Mouse (Mus musculus): ENCODE results near the gene Psmc3. TPM values are rescaled to one million over a fixed set of nuclear protein-coding genes. Genes with fewer than 3 reads are reported as not detected.

Gene Psmc3
- polyA plus RNA-seq, 1 experiment from 2014 or later: 394 TPM

DNA sequence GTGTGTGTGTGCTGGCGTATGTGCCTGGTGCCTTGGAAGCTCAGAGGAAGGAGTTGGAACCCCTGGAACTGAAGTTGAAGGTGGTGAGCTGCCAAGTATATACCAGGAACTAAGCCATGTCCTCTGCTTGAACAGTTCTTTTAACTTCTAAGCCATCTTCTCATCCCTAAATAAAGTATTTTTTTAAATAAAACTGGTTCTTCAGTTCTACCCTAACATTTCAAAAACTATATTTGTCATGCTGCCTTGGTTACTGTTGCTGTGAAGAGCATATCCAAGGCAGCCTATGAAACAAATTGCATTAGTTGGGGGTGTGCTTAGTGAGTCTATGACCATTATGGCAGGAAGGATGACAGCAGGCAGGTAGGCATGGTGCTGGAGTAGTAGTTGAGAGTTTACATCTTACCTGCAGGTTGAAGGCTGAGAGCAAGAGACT lies 28.7 kb upstream of the Psmc3 start:
- H3K9me3 ChIP-seq (ENCODE audit: control insufficient read depth, low read length): no peaks in the 10 kb centered on the region
- WGBS: 90% methylated on average over 1 of the region's 1 CpGs
- no peak for DNase-seq (ENCODE audit: low spot score)

DNA sequence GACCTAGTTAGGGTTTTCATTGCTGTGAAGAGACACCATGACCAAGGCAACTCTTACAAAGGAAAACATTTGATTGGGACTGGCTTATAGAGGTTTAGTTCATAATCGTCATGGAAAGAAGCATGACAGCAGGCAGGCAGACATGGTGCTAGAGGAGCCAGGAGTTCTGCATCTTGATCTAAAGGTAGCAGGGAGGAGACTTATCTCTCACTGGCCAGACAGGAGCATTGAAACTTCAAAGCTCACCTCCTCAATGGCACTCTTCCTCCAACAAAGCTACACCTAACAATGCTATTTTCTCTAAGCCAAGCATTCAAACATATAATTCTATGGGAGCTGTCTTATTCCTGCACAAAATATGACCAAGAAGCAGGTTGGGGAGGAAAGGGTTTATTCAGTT lies 27.3 kb upstream of the Psmc3 start:
- H3K4me3 ChIP-seq (ENCODE audit: low read depth, low read length): no peak overlapping the region
- H3K27me3 ChIP-seq (ENCODE audit: control insufficient read depth, insufficient read depth, low read length): no peaks in the 10 kb centered on the region
- H3K4me1 ChIP-seq (replicated peaks; ENCODE audit: control insufficient read depth, insufficient read depth, low read length): no peaks in the 10 kb centered on the region
- no peaks in the 10 kb centered on the region for H3K36me3 ChIP-seq (ENCODE audit: control insufficient read depth, insufficient read depth, low read length)
- ATAC-seq (ENCODE audit: low FRiP score) (no peak), DNase-seq (ENCODE audit: low spot score) (no peak)
- no peak overlapping the region for H3K4me2 ChIP-seq (replicated peaks; ENCODE audit: low read depth, low read length)
- no peaks in the 10 kb centered on the region for H3K9me3 ChIP-seq (ENCODE audit: control insufficient read depth, low read length)
- H3K9ac ChIP-seq (ENCODE audit: low read depth, low read length): no peak overlapping the region
- whole genome bisulfite sequencing: 79% methylated on average over 1 of the region's 1 CpGs
- no peak overlapping the region for H3K27ac ChIP-seq (ENCODE audit: low read depth, low read length)

More for the DNA sequence above, 28.7 kb upstream of the Psmc3 start:
- Histone ChIP-seq H3K9ac (ENCODE audit: low read depth, low read length) (no peak overlapping the region), H3K4me3 (ENCODE audit: low read depth, low read length) (no peak overlapping the region), H3K4me2 (replicated peaks; ENCODE audit: low read depth, low read length) (no peak overlapping the region), H3K27ac (ENCODE audit: low read depth, low read length) (no peak overlapping the region), H3K27me3 (ENCODE audit: control insufficient read depth, insufficient read depth, low read length) (no peaks in the 10 kb centered on the region), H3K4me1 (replicated peaks; ENCODE audit: control insufficient read depth, insufficient read depth, low read length) (no peaks in the 10 kb centered on the region), H3K36me3 (ENCODE audit: control insufficient read depth, insufficient read depth, low read length) (0 out of 2 replicates have a peak, but pooled peaks cover 2% of the 10 kb centered on the region)
- no peak for ATAC-seq (ENCODE audit: low FRiP score)

DNA sequence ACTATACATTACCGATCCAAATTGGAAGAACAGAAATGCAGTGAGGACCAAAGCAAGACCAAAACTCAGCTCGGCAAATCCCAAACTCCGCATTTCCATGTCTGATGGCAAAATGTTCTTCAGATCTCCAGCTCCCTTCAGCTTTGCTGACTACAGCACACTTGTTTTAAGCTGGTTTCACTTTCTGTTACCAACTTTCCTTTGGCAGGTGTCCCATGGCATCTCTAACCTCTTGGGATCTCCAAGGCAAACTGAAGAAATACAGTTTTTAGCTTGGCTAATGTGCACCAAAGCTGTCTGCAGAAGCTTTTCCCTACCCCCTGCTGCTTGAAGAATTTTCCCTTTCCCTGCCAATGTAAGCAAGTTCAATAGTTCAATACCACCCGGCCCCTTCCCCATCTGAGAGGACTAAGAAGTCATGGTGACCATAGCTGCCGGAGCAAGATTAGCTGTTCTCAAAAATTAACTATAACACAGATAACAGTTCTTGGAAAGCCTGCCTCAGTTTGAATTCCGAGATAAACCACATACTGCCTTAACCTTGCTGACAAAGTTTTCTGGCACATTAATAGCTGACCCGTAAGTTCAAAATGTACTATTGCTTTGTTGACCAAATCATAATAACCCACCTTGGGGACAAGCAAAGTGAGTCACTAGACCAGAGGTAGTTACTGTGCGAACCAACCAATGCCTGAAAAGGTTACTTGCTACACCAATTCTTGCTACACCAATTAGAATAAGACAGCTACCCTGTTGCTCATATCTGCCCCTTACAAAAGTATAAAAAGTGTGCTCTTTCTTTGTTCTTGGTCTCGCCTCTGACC lies 26.2 kb upstream of the Psmc3 start:
- Histone ChIP-seq H3K36me3 (ENCODE audit: control insufficient read depth, insufficient read depth, low read length) (no peaks in the 10 kb centered on the region), H3K9me3 (ENCODE audit: control insufficient read depth, low read length) (no peaks in the 10 kb centered on the region), H3K4me1 (replicated peaks; ENCODE audit: control insufficient read depth, insufficient read depth, low read length) (no peaks in the 10 kb centered on the region), H3K27ac (ENCODE audit: low read depth, low read length) (no peak overlapping the region), H3K27me3 (ENCODE audit: control insufficient read depth, insufficient read depth, low read length) (no peaks in the 10 kb centered on the region), H3K4me2 (replicated peaks; ENCODE audit: low read depth, low read length) (no peak overlapping the region), H3K4me3 (ENCODE audit: low read depth, low read length) (no peak overlapping the region), H3K9ac (ENCODE audit: low read depth, low read length) (no peak overlapping the region)
- WGBS: 80% methylated on average over 9 of the region's 9 CpGs
- ATAC-seq (ENCODE audit: low FRiP score) (no peak), DNase-seq (ENCODE audit: low spot score) (no peak)

DNA sequence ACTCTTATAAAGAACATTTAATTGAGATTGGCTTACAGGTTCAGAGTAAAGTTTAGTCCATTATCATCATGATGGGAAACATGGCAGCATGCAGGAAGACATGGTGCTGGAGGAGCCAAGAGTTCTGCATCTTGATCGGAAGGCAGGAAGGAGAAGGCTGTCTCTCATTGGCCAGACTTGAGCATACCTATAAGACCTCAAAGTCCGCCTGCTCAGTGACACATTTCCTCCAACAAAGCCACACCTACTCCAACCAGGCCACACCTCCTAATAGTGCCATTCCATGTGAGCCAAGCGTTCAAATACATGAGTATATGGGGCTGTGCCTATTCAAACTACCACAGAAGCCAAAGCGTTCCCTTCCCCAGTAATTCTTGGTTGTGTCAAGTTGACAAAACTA lies 22.6 kb upstream of the Psmc3 start:
- H3K9ac ChIP-seq (ENCODE audit: low read depth, low read length): no peak overlapping the region
- no peak overlapping the region for H3K27ac ChIP-seq (ENCODE audit: low read depth, low read length)
- no peak overlapping the region for H3K4me2 ChIP-seq (replicated peaks; ENCODE audit: low read depth, low read length)
- H3K4me3 ChIP-seq (ENCODE audit: low read depth, low read length): no peak overlapping the region
- no peak for DNase-seq (ENCODE audit: low spot score)
- no peaks in the 10 kb centered on the region for H3K27me3 ChIP-seq (ENCODE audit: control insufficient read depth, insufficient read depth, low read length)
- H3K36me3 ChIP-seq (ENCODE audit: control insufficient read depth, insufficient read depth, low read length): no peaks in the 10 kb centered on the region
- no peaks in the 10 kb centered on the region for H3K4me1 ChIP-seq (replicated peaks; ENCODE audit: control insufficient read depth, insufficient read depth, low read length)
- no peaks in the 10 kb centered on the region for H3K9me3 ChIP-seq (ENCODE audit: control insufficient read depth, low read length)
- no peak for ATAC-seq (ENCODE audit: low FRiP score)
- 84% methylated on average over 4 of the region's 4 CpGs for WGBS

DNA sequence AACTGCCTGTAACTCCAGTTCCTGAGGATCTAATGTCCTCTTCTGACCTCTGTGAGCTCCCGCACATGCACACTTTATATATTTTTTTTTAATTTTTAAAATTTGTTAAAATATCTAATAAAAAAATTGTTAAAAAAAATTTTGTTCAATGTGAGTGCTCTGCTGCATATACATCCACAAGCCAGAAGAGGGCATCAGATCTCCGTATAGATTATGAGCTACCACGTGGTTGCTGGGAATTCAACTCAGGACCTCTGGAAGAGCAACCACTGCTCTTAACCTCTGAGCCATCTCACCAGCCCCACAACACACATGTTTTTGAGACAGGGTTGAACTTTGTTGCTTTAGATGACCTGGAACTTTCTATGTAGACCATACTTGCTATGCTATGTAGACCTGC lies 20.8 kb upstream of the Psmc3 start:
- no peak overlapping the region for H3K4me2 ChIP-seq (replicated peaks; ENCODE audit: low read depth, low read length)
- H3K27me3 ChIP-seq (ENCODE audit: control insufficient read depth, insufficient read depth, low read length): no peaks in the 10 kb centered on the region
- H3K4me1 ChIP-seq (replicated peaks; ENCODE audit: control insufficient read depth, insufficient read depth, low read length): no peaks in the 10 kb centered on the region
- no peak overlapping the region for H3K27ac ChIP-seq (ENCODE audit: low read depth, low read length)
- ATAC-seq (ENCODE audit: low FRiP score): no peak
- no peaks in the 10 kb centered on the region for H3K9me3 ChIP-seq (ENCODE audit: control insufficient read depth, low read length)
- 15% methylated on average over 3 of the region's 3 CpGs for WGBS
- no peaks in the 10 kb centered on the region for H3K36me3 ChIP-seq (ENCODE audit: control insufficient read depth, insufficient read depth, low read length)
- H3K4me3 ChIP-seq (ENCODE audit: low read depth, low read length): no peak overlapping the region
- no peak for DNase-seq (ENCODE audit: low spot score)
- H3K9ac ChIP-seq (ENCODE audit: low read depth, low read length): no peak overlapping the region

DNA sequence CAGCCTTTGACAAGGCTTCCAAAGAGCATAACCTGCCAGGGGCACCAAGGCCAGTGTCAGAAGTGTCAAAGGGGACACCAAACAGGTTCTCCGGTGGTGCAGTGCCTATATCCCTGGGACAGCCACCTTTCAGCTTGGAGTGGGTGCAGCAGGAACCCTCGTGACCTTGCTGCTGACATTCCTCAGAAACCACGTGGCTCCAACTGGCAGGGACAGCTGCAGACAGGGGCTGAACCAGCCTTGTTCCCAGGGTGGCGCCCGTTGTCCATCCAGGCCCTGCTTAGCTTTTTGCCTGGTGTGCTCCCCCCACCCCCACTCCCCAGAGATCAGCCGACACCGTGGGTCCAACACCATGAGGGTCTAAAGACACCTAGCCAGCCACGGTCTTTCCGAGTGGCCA lies 18.4 kb upstream of the Psmc3 start, which contains the start of gene Rapsn:
TSS of gene Rapsn (plus strand) at position 236 of the 400 bp plus-strand sequence.
- WGBS: 68% methylated on average over 9 of the region's 9 CpGs
- Histone ChIP-seq H3K27me3 (ENCODE audit: control insufficient read depth, insufficient read depth, low read length) (no peaks in the 10 kb centered on the region), H3K9me3 (ENCODE audit: control insufficient read depth, low read length) (no peaks in the 10 kb centered on the region), H3K4me3 (ENCODE audit: low read depth, low read length) (no peak within 1 kb of the TSS), H3K9ac (ENCODE audit: low read depth, low read length) (no peak within 1 kb of the TSS), H3K36me3 (ENCODE audit: control insufficient read depth, insufficient read depth, low read length) (no peaks in the 10 kb centered on the region), H3K4me1 (replicated peaks; ENCODE audit: control insufficient read depth, insufficient read depth, low read length) (no peaks in the 10 kb centered on the region), H3K27ac (ENCODE audit: low read depth, low read length) (no peak within 1 kb of the TSS), H3K4me2 (replicated peaks; ENCODE audit: low read depth, low read length) (no peak within 1 kb of the TSS)
- no peak for ATAC-seq (ENCODE audit: low FRiP score)
- DNase-seq (ENCODE audit: low spot score): no peak

GRCm38 (mm10) chr2:91041786-91042185 lies 12.0 kb upstream of the Psmc3 start:
- Histone ChIP-seq H3K4me2 (replicated peaks; ENCODE audit: low read depth, low read length) (no peak overlapping the region), H3K4me3 (ENCODE audit: low read depth, low read length) (no peak overlapping the region), H3K36me3 (ENCODE audit: control insufficient read depth, insufficient read depth, low read length) (no peaks in the 10 kb centered on the region), H3K27ac (ENCODE audit: low read depth, low read length) (no peak overlapping the region), H3K9me3 (ENCODE audit: control insufficient read depth, low read length) (no peaks in the 10 kb centered on the region), H3K9ac (ENCODE audit: low read depth, low read length) (no peak overlapping the region), H3K27me3 (ENCODE audit: control insufficient read depth, insufficient read depth, low read length) (no peaks in the 10 kb centered on the region), H3K4me1 (replicated peaks; ENCODE audit: control insufficient read depth, insufficient read depth, low read length) (no peaks in the 10 kb centered on the region)
- 69% methylated on average over 8 of the region's 8 CpGs for WGBS
- ATAC-seq (ENCODE audit: low FRiP score): no peak
- DNase-seq (ENCODE audit: low spot score): no peak

GRCm38 (mm10) chr2:91042651-91043398 lies 11.0 kb upstream of the Psmc3 start:
- Histone ChIP-seq H3K9ac (ENCODE audit: low read depth, low read length) (no peak overlapping the region), H3K4me2 (replicated peaks; ENCODE audit: low read depth, low read length) (no peak overlapping the region), H3K4me3 (ENCODE audit: low read depth, low read length) (no peak overlapping the region), H3K4me1 (replicated peaks; ENCODE audit: control insufficient read depth, insufficient read depth, low read length) (no peaks in the 10 kb centered on the region), H3K36me3 (ENCODE audit: control insufficient read depth, insufficient read depth, low read length) (no peaks in the 10 kb centered on the region), H3K27ac (ENCODE audit: low read depth, low read length) (no peak overlapping the region), H3K27me3 (ENCODE audit: control insufficient read depth, insufficient read depth, low read length) (no peaks in the 10 kb centered on the region), H3K9me3 (ENCODE audit: control insufficient read depth, low read length) (no peaks in the 10 kb centered on the region)
- ATAC-seq (ENCODE audit: low FRiP score): peak; percentile 51; the same call in 1 of the 2 replicates
- 72% methylated on average over 19 of the region's 21 CpGs for WGBS
- DNase-seq (ENCODE audit: low spot score): no peak

Data from hindbrain, embryonic 11.5 days (tissue).